Mouse (Mus musculus): ENCODE measurements at regions not wholly inside any gene's neighbourhood (a gene's known extent, or its start where the extent isn't known, plus 50 kb on each side); places are given as distances from the start of the nearest gene placed in this dataset.

DNA sequence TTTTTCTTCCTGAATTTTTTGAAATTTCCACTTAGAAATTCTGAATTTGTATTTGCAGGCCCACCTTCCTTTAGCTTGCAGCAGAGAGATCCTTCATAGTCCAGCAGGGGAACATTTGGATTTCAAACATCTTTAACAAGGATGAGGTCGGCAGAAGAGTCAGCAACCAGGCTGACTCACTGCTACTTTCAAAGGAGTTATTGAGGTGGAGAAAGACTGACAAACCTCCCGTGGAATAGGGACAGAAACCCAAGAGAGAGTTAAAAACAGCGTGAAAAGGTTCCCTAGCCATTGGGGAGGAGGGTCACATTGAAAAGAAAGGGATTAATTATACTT is 247.6 kb downstream of the Itga8 start:
- TF ChIP-seq POLR2A (IDR thresholded peaks at IDR 0.05; ENCODE audit: insufficient read depth, low read depth, low read length) (no peak), CTCF (IDR thresholded peaks at IDR 0.05; ENCODE audit: insufficient read depth, low read depth, low read length) (no peak)
